Mouse (Mus musculus) cerebellum, postnatal 14 days (tissue): ENCODE data around the gene Kcnh1.
A peak's percentile ranks its signal among the peaks of the same experiment; 100 is the strongest.

Experiments used
- DNase-seq, 2 experiments: peaks; one replicate each; pipeline ENCODE4 v3.0.0; 2021; ENCODE audit warnings: mixed read lengths in 2 of 2

The Kcnh1 gene

GRCm38 (mm10) chr1:192537169-192537568 lies 346.6 kb downstream of the Kcnh1 start:
- DNase-seq = no peak

- no peak for DNase-seq
Observed at GRCm38 (mm10) chr1:192542093-192542492, 351.5 kb downstream of the Kcnh1 start.

GRCm38 (mm10) chr1:192543686-192544085 lies 353.1 kb downstream of the Kcnh1 start:
- DNase-seq = no peak

GRCm38 (mm10) chr1:192544091-192544490 lies 353.5 kb downstream of the Kcnh1 start:
- DNase-seq = no peak

- peak in 1 of 2 experiments; percentile 34 for DNase-seq
Observed at GRCm38 (mm10) chr1:192544901-192545300, 354.3 kb downstream of the Kcnh1 start.

GRCm38 (mm10) chr1:192546843-192547242 lies 356.3 kb downstream of the Kcnh1 start:
- DNase-seq = peak; percentile 37 to 39

- DNase-seq = no peak
Observed at GRCm38 (mm10) chr1:192550561-192550960, 360.0 kb downstream of the Kcnh1 start.

GRCm38 (mm10) chr1:192555516-192555915 lies 364.9 kb downstream of the Kcnh1 start:
- no peak for DNase-seq

- DNase-seq = peak; percentile 46 to 52
Observed at GRCm38 (mm10) chr1:192557978-192558594, 367.5 kb downstream of the Kcnh1 start.

- DNase-seq = no peak
Observed at GRCm38 (mm10) chr1:192559341-192559740, 368.8 kb downstream of the Kcnh1 start.
